Mouse (Mus musculus) CH12.LX (cell line): ENCODE measurements around the gene Dnaja3.

Experiments used
- CHD2 ChIP-seq: IDR thresholded peaks from 2 replicates; pipeline ENCODE4 v1.6.1; 2011; ENCODE audit warnings: low read length, improper control_type of control experiment
- CTCF ChIP-seq, 2 experiments: IDR thresholded peaks in 1 of 2; conservative IDR thresholded peaks in 1 of 2; 2 replicates each; pipeline ENCODE4 v1.5.1; 2011 to 2012; ENCODE audit warnings: low read depth in 2 of 2, low read length in 2 of 2, improper control_type of control experiment in 1 of 2, inconsistent platforms in 1 of 2, mild to moderate bottlenecking in 1 of 2, moderate library complexity in 1 of 2
- E2F4 ChIP-seq: IDR thresholded peaks from 2 replicates; pipeline ENCODE4 v1.6.1; 2011; ENCODE audit warnings: low read depth, low read length, improper control_type of control experiment; ENCODE audit not compliant: insufficient replicate concordance
- EP300 ChIP-seq: IDR thresholded peaks from 2 replicates; pipeline ENCODE4 v1.6.1; 2011; ENCODE audit warnings: low read length, improper control_type of control experiment
- ETS1 ChIP-seq: conservative IDR thresholded peaks from 2 replicates; pipeline ENCODE4 v1.6.1; 2012; ENCODE audit warnings: low read depth, mild to moderate bottlenecking, inconsistent platforms, low read length, improper control_type of control experiment, moderate library complexity
- MAFK ChIP-seq: IDR thresholded peaks from 2 replicates; pipeline ENCODE4 v1.6.1; 2011; ENCODE audit warnings: low read length, improper control_type of control experiment; ENCODE audit not compliant: insufficient replicate concordance
- NRF1 ChIP-seq: IDR thresholded peaks from 2 replicates; pipeline ENCODE4 v1.6.1; 2014; ENCODE audit warnings: low read depth, mild to moderate bottlenecking, inconsistent platforms, low read length, improper control_type of control experiment, moderate library complexity
- POLR2A ChIP-seq: IDR thresholded peaks from 2 replicates; pipeline ENCODE4 v1.6.1; 2011; ENCODE audit warnings: low read depth, mild to moderate bottlenecking, improper control_type of control experiment, low read length
- POLR2AphosphoS2 ChIP-seq: IDR thresholded peaks from 2 replicates; pipeline ENCODE4 v1.6.1; 2011; ENCODE audit warnings: low read depth, low read length, improper control_type of control experiment
- SIN3A ChIP-seq: IDR thresholded peaks from 2 replicates; pipeline ENCODE4 v1.6.1; 2012; ENCODE audit warnings: low read length, improper control_type of control experiment, inconsistent platforms
- ZC3H11A ChIP-seq: IDR thresholded peaks from 2 replicates; pipeline ENCODE4 v1.6.1; 2012; ENCODE audit warnings: low read depth, mild to moderate bottlenecking, inconsistent platforms, low read length, improper control_type of control experiment
- ZNF384 ChIP-seq: IDR thresholded peaks from 2 replicates; pipeline ENCODE4 v1.6.1; 2012; ENCODE audit warnings: low read depth, low read length, improper control_type of control experiment, inconsistent platforms

DNA sequence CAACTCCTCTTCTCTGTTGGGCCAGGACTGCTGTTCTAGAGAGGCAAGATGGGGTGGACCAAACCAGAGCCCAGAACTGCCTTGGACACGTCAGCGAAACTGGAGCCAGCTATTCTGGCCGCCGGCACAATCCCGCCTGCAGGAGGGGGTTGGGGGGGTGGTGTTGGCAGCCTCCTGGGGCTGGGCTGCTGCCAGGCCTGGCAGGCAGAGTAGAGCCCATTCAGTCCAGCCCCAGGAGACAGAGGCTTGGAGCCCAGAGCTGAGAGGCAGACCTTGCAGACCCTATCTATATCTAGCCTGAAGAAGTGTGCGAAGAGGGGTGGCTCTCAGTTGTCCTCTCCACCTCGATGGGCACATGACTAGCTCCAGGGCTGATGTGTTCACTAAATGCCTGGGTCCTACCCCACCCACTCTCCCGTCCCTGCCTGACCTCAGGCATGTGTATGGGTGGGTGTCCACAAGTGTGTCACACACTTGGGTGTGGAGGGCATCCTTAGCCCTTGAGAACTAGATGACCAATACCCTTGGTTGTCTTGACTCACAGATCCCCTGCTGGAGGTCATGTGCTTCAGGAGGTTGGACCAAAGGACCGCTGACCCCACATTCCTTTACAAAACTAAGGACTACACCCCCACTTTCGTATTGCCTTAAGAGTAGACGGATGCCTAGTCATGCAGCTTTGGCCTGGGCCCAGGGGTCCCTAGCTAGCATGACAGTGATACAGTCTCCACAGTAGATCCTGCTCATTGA, 4.1 kb downstream of the Dnaja3 start:
- no peak for TF ChIP-seq POLR2A
- TF ChIP-seq E2F4 = no peak
- TF ChIP-seq ETS1 = no peak
- no peak for TF ChIP-seq CTCF (conservative IDR thresholded peaks at IDR 0.05 in 1 of 2, IDR thresholded peaks at IDR 0.05 in 1 of 2; ENCODE audit: low read depth in 2 of 2, low read length in 2 of 2)
- TF ChIP-seq NRF1 = no peak
- TF ChIP-seq EP300 = no peak
- no peak for TF ChIP-seq ZNF384
- TF ChIP-seq MAFK = no peak
- TF ChIP-seq CHD2 = no peak
- no peak for TF ChIP-seq POLR2AphosphoS2
- no peak for TF ChIP-seq SIN3A
- TF ChIP-seq ZC3H11A = no peak
